Mouse (Mus musculus): ENCODE measurements around the gene Gpr137c.

GRCm38 (mm10) chr14:45319237-45319610 is 99.7 kb downstream of the Gpr137c start:
- TF ChIP-seq CTCF (IDR thresholded peaks at IDR 0.05; ENCODE audit: low read depth), result no peak
- no peak for TF ChIP-seq EP300 (IDR thresholded peaks at IDR 0.05; ENCODE audit: low read depth)
